Mouse (Mus musculus): ENCODE data around the gene Mgrn1. TPM values are rescaled to one million over a fixed set of nuclear protein-coding genes. Genes with fewer than 3 reads are reported as not detected.

The Mgrn1 gene
- polyA plus RNA-seq, 1 experiment from 2014 or later: 81.1 TPM

GRCm38 (mm10) chr16:4877195-4877594 lies 8.9 kb upstream of the Mgrn1 start:
- Histone ChIP-seq H3K36me3 (ENCODE audit: control insufficient read depth, insufficient read depth, low read length) (0 out of 2 replicates have a peak, but pooled peaks cover 3% of the 10 kb centered on the region), H3K9me3 (replicated peaks; ENCODE audit: control insufficient read depth, low read length) (no peaks in the 10 kb centered on the region), H3K27me3 (ENCODE audit: control insufficient read depth, insufficient read depth, low read length) (no peaks in the 10 kb centered on the region), H3K4me2 (ENCODE audit: low read depth, low read length) (peak overlapping the region; percentile 81), H3K4me3 (replicated peaks; ENCODE audit: low read length) (peak overlapping the region; percentile 89), H3K9ac (ENCODE audit: low read length) (peak overlapping the region; percentile 93), H3K4me1 (ENCODE audit: control insufficient read depth, insufficient read depth, low read length) (peaks cover 32% of the 10 kb centered on the region), H3K27ac (ENCODE audit: low read length) (peak overlapping the region; percentile 100)
- no peak for ATAC-seq (ENCODE audit: insufficient read depth, low FRiP score)
- WGBS: 70% methylated on average over 4 of the region's 4 CpGs

DNA sequence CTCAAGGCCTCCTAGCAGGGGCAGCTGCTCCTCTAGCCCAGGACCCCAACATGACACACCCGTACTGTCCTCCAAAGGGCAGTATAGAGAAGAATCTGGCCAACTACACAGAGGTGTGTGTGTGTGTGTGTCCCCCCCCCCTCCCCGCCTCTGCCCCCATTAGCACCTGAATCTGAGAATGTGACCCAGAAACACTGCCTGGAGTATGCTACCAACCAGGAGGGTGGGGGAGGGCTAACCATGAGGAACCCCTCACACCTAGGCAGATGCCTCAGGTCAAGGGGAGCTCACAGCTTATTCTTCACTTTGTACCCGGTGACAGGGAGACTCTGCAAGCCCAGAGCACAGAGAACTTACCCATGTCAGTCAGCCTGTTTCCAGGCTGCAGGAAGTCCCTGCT lies 8.3 kb upstream of the Mgrn1 start:
- peak overlapping the region; percentile 81 for H3K4me2 ChIP-seq (ENCODE audit: low read depth, low read length)
- WGBS: 53% methylated on average over 3 of the region's 3 CpGs

GRCm38 (mm10) chr16:4878192-4878885 lies 7.7 kb upstream of the Mgrn1 start:
- Histone ChIP-seq H3K4me3 (replicated peaks; ENCODE audit: low read length) (peak overlapping the region; percentile 89), H3K4me1 (ENCODE audit: control insufficient read depth, insufficient read depth, low read length) (peaks cover 32% of the 10 kb centered on the region), H3K27ac (ENCODE audit: low read length) (peak overlapping the region; percentile 100), H3K36me3 (ENCODE audit: control insufficient read depth, insufficient read depth, low read length) (0 out of 2 replicates have a peak, but pooled peaks cover 3% of the 10 kb centered on the region), H3K4me2 (ENCODE audit: low read depth, low read length) (peak overlapping the region; percentile 81), H3K9me3 (replicated peaks; ENCODE audit: control insufficient read depth, low read length) (no peaks in the 10 kb centered on the region), H3K27me3 (ENCODE audit: control insufficient read depth, insufficient read depth, low read length) (no peaks in the 10 kb centered on the region), H3K9ac (ENCODE audit: low read length) (peak overlapping the region; percentile 93)
- whole genome bisulfite sequencing: 12% methylated on average over 5 of the region's 5 CpGs
- peak; percentile 27 for ATAC-seq (ENCODE audit: insufficient read depth, low FRiP score)

More for the DNA sequence above, 8.3 kb upstream of the Mgrn1 start:
- peaks cover 32% of the 10 kb centered on the region for H3K4me1 ChIP-seq (ENCODE audit: control insufficient read depth, insufficient read depth, low read length)
- H3K9me3 ChIP-seq (replicated peaks; ENCODE audit: control insufficient read depth, low read length): no peaks in the 10 kb centered on the region
- no peaks in the 10 kb centered on the region for H3K27me3 ChIP-seq (ENCODE audit: control insufficient read depth, insufficient read depth, low read length)
- peak overlapping the region; percentile 89 for H3K4me3 ChIP-seq (replicated peaks; ENCODE audit: low read length)
- peak overlapping the region; percentile 100 for H3K27ac ChIP-seq (ENCODE audit: low read length)
- peak overlapping the region; percentile 93 for H3K9ac ChIP-seq (ENCODE audit: low read length)
- H3K36me3 ChIP-seq (ENCODE audit: control insufficient read depth, insufficient read depth, low read length): 0 out of 2 replicates have a peak, but pooled peaks cover 3% of the 10 kb centered on the region
- ATAC-seq (ENCODE audit: insufficient read depth, low FRiP score): no peak

GRCm38 (mm10) chr16:4879101-4879707 lies 6.8 kb upstream of the Mgrn1 start:
- Histone ChIP-seq H3K4me1 (ENCODE audit: control insufficient read depth, insufficient read depth, low read length) (peaks cover 32% of the 10 kb centered on the region), H3K4me2 (ENCODE audit: low read depth, low read length) (peak overlapping the region; percentile 81), H3K9ac (ENCODE audit: low read length) (peak overlapping the region; percentile 93), H3K9me3 (replicated peaks; ENCODE audit: control insufficient read depth, low read length) (no peaks in the 10 kb centered on the region), H3K27me3 (ENCODE audit: control insufficient read depth, insufficient read depth, low read length) (no peaks in the 10 kb centered on the region), H3K36me3 (ENCODE audit: control insufficient read depth, insufficient read depth, low read length) (0 out of 2 replicates have a peak, but pooled peaks cover 3% of the 10 kb centered on the region), H3K27ac (ENCODE audit: low read length) (peak overlapping the region; percentile 100), H3K4me3 (replicated peaks; ENCODE audit: low read length) (peak overlapping the region; percentile 89)
- ATAC-seq (ENCODE audit: insufficient read depth, low FRiP score): peak; percentile 4
- under 1% methylated on average over 51 of the region's 54 CpGs for WGBS

GRCm38 (mm10) chr16:4879708-4880124 lies 6.3 kb upstream of the Mgrn1 start:
- Histone ChIP-seq H3K4me2 (ENCODE audit: low read depth, low read length) (peak overlapping the region; percentile 81), H3K27ac (ENCODE audit: low read length) (peak overlapping the region; percentile 100), H3K9ac (ENCODE audit: low read length) (peak overlapping the region; percentile 93), H3K9me3 (replicated peaks; ENCODE audit: control insufficient read depth, low read length) (no peaks in the 10 kb centered on the region), H3K36me3 (ENCODE audit: control insufficient read depth, insufficient read depth, low read length) (0 out of 2 replicates have a peak, but pooled peaks cover 3% of the 10 kb centered on the region), H3K4me1 (ENCODE audit: control insufficient read depth, insufficient read depth, low read length) (peaks cover 32% of the 10 kb centered on the region), H3K27me3 (ENCODE audit: control insufficient read depth, insufficient read depth, low read length) (no peaks in the 10 kb centered on the region), H3K4me3 (replicated peaks; ENCODE audit: low read length) (peak overlapping the region; percentile 89)
- ATAC-seq (ENCODE audit: insufficient read depth, low FRiP score): peak; percentile 80
- WGBS: under 1% methylated on average over 40 of the region's 40 CpGs

- Histone ChIP-seq H3K27me3 (ENCODE audit: control insufficient read depth, insufficient read depth, low read length) (no peaks in the 10 kb centered on the region), H3K4me1 (ENCODE audit: control insufficient read depth, insufficient read depth, low read length) (peaks cover 36% of the 10 kb centered on the region), H3K9me3 (replicated peaks; ENCODE audit: control insufficient read depth, low read length) (no peaks in the 10 kb centered on the region), H3K4me2 (ENCODE audit: low read depth, low read length) (peak within 1 kb of the TSS; percentile 81), H3K9ac (ENCODE audit: low read length) (peak within 1 kb of the TSS; percentile 94), H3K27ac (ENCODE audit: low read length) (peak within 1 kb of the TSS; percentile 100), H3K36me3 (ENCODE audit: control insufficient read depth, insufficient read depth, low read length) (0 out of 2 replicates have a peak, but pooled peaks cover 3% of the 10 kb centered on the region), H3K4me3 (replicated peaks; ENCODE audit: low read length) (peak within 1 kb of the TSS; percentile 89)
- under 1% methylated on average over 48 of the region's 48 CpGs for WGBS
- ATAC-seq (ENCODE audit: insufficient read depth, low FRiP score): peak; percentile 88
These were observed 5.8 kb upstream of the Mgrn1 start, which contains the start of gene Ubald1 for GRCm38 (mm10) chr16:4880136-4880825. Gene Ubald1 (minus strand): TSS chr16:4880315.

DNA sequence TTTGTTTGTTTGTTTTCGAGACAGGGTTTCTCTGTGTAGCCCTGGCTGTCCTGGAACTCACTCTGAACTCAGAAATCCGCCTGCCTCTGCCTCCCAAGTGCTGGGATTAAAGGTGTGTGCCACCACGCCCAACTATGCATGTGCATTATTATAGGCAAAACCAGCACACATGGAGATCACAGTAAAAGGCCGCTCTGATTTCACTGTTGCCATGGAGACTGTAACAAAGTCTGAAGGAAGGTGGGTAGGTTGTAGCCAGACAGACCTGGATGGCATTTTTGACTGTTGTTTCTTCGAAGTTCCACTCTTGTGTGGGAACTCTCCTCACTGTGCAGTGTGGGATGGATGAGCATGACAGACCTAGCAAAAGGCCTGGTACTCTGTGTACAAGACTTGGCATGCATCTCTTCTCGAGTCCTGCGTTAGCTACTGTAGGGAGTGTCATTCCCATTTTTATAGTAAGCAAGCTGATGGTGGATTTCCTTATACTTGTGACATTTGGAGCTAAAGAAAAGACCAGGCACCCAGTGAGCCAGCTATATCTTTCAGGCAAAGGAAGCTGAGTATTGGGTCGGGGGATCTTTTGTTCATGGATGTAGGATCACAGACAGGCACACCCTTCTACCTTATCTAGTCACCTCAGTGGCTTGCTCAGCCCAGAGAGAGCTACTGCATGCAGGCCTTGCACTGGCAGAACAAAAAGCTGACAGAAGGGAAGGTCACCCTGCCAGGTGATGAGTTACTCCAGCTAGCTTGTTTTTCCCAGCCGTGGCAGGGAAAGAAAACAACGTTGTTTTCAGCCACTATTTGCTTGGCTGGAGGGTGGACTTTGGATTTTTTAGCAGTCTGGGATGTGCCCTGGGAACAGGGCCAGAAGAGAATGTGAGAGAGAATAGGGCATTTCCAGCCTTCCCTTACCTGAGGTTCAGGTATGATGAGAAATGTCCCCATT lies 4.4 kb upstream of the Mgrn1 start:
- no peaks in the 10 kb centered on the region for H3K36me3 ChIP-seq (ENCODE audit: control insufficient read depth, insufficient read depth, low read length)
- 71% methylated on average over 10 of the region's 10 CpGs for WGBS
- no peaks in the 10 kb centered on the region for H3K27me3 ChIP-seq (ENCODE audit: control insufficient read depth, insufficient read depth, low read length)
- peak overlapping the region; percentile 99 for H3K27ac ChIP-seq (ENCODE audit: low read length)
- ATAC-seq (ENCODE audit: insufficient read depth, low FRiP score): no peak
- H3K4me2 ChIP-seq (ENCODE audit: low read depth, low read length): peak overlapping the region; percentile 66
- H3K9ac ChIP-seq (ENCODE audit: low read length): peak overlapping the region; percentile 94; the same call in 1 of the 2 replicates
- H3K9me3 ChIP-seq (replicated peaks; ENCODE audit: control insufficient read depth, low read length): no peaks in the 10 kb centered on the region
- H3K4me1 ChIP-seq (ENCODE audit: control insufficient read depth, insufficient read depth, low read length): peaks cover 28% of the 10 kb centered on the region
- peak overlapping the region; percentile 89 for H3K4me3 ChIP-seq (replicated peaks; ENCODE audit: low read length)

DNA sequence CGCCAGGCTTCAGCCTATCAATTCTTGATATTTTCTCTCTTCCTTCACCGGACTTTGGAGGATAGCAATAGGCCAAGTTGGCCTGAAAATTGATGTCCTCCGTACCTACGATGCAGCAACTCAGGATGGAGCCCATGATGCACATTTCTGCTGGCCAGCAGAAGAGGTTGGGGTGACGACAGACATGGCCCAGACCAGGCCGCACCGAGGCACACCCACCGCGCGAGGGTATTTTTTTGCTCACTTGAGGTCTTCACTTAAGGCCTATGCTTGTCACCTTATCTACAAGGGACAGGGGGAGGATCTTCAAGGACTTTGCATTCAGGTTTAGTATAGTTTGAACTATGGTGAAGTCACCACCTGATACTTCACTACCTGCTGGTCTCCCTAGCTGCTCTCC lies 1.1 kb upstream of the Mgrn1 start:
- Histone ChIP-seq H3K9me3 (replicated peaks; ENCODE audit: control insufficient read depth, low read length) (no peaks in the 10 kb centered on the region), H3K27me3 (ENCODE audit: control insufficient read depth, insufficient read depth, low read length) (no peaks in the 10 kb centered on the region), H3K36me3 (ENCODE audit: control insufficient read depth, insufficient read depth, low read length) (no peaks in the 10 kb centered on the region), H3K4me1 (ENCODE audit: control insufficient read depth, insufficient read depth, low read length) (peaks cover 34% of the 10 kb centered on the region), H3K27ac (ENCODE audit: low read length) (no peak overlapping the region; the same call in 1 of the 2 replicates), H3K4me2 (ENCODE audit: low read depth, low read length) (peak overlapping the region; percentile 92; the same call in 1 of the 2 replicates), H3K9ac (ENCODE audit: low read length) (no peak overlapping the region), H3K4me3 (replicated peaks; ENCODE audit: low read length) (peak overlapping the region; percentile 95; the same call in 1 of the 2 replicates)
- no peak for ATAC-seq (ENCODE audit: insufficient read depth, low FRiP score)
- 90% methylated on average over 10 of the region's 10 CpGs for WGBS
